Mouse (Mus musculus) brown adipose tissue, adult 24 weeks (tissue): ENCODE data around the gene Carmil1. TPM values are rescaled to one million over a fixed set of nuclear protein-coding genes. Genes with fewer than 3 reads are reported as not detected.

Source experiments
- H3K27ac ChIP-seq: fragments of 200-500 bp; replicated peaks from 2 replicates; pipeline ENCODE4 v1.5.1; 2012; ENCODE audit warnings: low read depth, mild to moderate bottlenecking, low read length
- H3K4me1 ChIP-seq: fragments of 200-500 bp; 2 replicates; pipeline ENCODE4 v1.6.1; 2012; ENCODE audit warnings: low read length, mixed read lengths; ENCODE audit not compliant: control insufficient read depth, insufficient read depth, insufficient read length
- H3K4me3 ChIP-seq: fragments of 200-500 bp; 2 replicates; pipeline ENCODE4 v1.5.1; 2012; ENCODE audit warnings: low read depth, mild to moderate bottlenecking, low read length, moderate library complexity; ENCODE audit not compliant: insufficient read depth
- polyA plus RNA-seq: library from polyadenylated mRNA; stranded (reverse); fragments of >200 nt; gene quantifications from 2 replicates; pipeline ENCODE4 v1.2.4, GENCODE M21; 2012; ENCODE audit not compliant: missing spikeins, insufficient read depth, insufficient read length

The Carmil1 gene
- polyA plus RNA-seq, 1 experiment = 4.8 TPM

DNA sequence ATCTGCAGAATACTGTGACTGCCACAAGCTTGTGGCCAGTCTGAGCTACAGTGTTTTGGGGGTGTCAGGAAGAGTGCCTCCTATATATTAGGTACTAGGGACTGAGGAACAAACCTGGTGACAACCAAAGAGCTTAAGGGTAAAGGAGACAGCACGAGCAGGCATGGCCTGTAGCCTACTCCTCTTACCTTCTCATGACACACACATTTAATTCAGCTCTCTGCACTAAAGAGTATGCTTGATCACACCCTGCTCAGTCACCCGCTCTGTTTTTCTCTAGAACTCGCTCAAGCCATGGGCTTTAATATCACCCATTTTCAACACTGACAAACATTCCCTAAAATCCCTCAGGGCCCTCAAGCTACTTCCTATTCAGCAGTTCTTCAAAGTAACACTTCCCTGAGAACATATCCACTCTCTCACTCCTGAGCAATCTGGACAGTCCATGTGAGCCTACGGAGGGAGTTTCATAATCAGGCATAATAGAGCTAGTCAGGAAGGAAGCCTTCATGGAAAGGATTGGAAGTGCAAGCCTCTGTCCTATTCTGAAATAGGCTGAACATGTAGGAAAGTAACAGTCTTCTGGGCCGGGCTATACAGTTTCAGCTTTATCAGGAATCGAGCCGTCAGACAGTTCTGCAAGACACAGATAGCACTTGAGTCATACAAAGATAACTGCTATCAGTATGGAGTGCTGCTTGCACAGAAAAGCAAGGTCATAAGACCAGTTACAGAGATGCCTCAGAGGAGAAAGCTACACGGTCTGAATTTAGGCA lies 121.2 kb downstream of the Carmil1 start:
- H3K27ac ChIP-seq = no peak overlapping the region
- H3K4me1 ChIP-seq = no peaks in the 10 kb centered on the region; the same call in 1 of the 2 replicates
- no peak overlapping the region for H3K4me3 ChIP-seq

DNA sequence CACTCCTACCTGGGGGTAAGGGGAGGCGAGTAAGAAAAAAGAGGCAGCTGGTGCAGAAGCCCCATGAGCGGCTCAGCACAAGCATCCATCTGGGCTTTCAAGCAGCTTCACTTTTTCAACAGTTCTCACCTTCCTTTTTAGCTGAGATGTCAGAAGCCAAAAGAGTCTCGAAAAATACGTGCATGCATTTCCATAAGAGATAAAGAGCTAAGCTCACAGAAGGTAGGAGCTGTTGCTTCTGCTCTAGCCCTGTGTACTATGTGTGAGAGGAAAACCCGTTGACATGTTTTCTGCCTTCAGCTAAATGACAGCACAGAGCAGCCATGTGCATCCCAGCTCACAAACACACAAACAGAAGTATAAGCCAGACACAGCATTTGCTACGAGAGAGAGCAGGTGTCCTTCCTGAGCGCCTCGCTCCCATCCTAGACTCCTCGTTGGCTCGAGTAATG lies 123.0 kb downstream of the Carmil1 start:
- Histone ChIP-seq H3K4me1 (no peaks in the 10 kb centered on the region; the same call in 1 of the 2 replicates), H3K4me3 (no peak overlapping the region), H3K27ac (no peak overlapping the region)

DNA sequence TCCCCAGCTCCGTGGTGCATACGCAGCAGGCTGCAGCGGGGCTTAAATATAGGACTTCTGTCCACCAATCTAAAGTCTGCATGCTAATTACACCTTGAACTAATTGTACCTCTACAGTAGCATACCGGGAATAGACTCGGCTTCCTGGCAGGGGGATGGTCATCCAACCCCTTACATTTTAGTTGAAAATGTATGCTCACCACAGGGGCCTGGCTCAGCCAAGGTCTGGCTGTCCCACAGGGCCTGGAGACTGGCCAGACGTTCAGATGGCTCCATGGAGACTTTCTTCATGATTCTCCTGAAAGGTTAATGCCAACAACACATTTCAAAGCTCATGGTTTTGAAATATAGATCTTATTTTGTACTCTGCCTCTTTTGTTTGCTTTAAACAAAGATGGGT lies 125.4 kb downstream of the Carmil1 start:
- H3K27ac ChIP-seq = no peak overlapping the region
- no peaks in the 10 kb centered on the region; the same call in 1 of the 2 replicates for H3K4me1 ChIP-seq
- no peak overlapping the region for H3K4me3 ChIP-seq

DNA sequence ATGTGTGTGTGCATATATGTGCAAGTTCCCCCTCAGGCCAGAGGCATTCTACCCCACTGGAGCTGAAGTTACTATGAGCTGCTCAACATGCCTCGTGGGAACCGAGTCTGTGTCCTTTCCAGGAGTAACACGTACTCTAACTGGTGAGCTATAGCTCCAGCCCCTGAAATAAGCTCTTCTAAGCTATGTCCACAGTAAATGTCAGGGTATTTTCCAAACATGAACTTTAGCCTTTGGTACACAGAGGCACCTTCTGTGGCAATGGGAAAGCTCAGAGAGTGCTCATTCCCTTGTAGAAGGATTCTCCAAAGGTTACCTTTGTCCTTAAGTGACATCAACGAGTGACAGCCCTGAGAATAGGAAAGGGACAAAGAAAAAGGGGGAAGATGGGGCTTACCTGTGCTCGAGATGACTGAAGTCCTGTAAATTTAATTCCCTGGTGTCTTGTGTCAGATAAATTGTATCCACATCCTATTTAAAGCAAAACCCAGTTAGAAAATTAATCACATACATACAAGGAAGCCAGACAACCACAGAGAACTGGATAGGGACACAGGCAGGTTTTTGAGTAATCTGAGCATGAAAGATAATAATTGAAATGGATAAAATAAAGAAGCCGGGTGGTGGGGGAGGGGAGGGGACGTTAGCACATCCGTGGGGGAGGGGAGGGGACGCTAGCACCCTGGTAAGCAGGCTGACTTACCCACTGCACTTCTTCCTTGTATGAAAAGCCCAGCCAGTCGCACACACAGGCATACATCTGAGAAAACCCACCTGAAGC lies 126.1 kb downstream of the Carmil1 start:
- no peak overlapping the region for H3K27ac ChIP-seq
- no peak overlapping the region for H3K4me3 ChIP-seq
- H3K4me1 ChIP-seq = no peaks in the 10 kb centered on the region; the same call in 1 of the 2 replicates

DNA sequence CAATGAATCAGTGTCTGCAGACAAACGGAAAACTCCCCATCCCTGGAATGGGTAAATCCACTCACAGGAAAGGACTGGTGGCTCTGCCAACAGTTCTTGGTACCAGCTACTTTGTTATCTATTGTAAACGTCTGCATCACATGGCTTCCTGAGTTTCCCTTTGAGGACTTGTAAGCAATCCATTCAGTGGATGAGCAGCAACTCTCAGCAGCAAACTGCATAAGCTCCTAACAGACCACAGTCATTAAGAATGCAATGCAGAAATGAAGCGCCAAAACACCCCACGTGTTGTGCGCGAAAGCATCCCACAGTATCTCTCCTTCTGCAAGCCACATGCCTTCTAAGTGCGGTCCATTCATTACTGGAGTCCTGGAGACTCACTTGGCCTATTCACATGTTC lies 128.0 kb downstream of the Carmil1 start:
- Histone ChIP-seq H3K4me1 (no peaks in the 10 kb centered on the region; the same call in 1 of the 2 replicates), H3K27ac (no peak overlapping the region), H3K4me3 (no peak overlapping the region)

DNA sequence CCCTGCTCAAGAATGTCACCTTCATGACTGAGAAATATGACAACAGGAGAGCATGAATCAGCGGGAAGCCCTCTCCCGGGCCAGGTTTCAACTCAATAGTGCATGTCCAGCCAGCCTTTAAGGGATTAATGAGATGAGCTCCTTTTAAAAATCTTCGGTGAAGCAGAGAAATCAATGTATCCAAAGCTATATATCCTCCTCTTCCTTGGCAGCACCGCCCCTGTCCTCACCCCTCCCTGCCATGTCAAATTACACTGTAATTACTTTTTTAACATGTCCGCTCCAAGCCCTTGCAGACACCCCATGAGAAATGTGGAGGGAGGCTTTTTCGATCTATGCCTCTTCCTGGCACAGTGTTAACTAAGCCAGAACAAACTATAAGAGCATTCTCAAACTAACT lies 129.3 kb downstream of the Carmil1 start:
- no peak overlapping the region for H3K4me3 ChIP-seq
- no peaks in the 10 kb centered on the region; the same call in 1 of the 2 replicates for H3K4me1 ChIP-seq
- no peak overlapping the region for H3K27ac ChIP-seq

DNA sequence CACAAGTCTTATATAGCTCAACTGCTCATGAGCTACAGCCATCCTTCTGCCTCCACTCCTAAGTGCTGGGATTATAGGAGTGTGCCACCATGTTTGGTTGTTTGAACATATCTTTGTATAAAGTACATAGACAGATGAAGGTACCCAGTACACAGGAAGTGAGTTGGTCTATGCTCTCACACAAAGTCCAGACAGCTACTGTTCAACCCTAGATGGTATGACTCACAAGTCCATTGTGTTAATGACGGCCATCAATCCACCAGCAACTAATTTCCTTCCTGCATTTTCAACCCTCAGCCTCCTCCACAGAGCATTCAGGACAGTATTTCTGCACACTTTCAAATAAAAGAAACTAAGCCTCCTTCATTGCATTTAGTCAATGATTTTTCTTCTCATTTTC lies 132.0 kb downstream of the Carmil1 start:
- Histone ChIP-seq H3K4me1 (no peaks in the 10 kb centered on the region), H3K27ac (no peak overlapping the region), H3K4me3 (no peak overlapping the region)

DNA sequence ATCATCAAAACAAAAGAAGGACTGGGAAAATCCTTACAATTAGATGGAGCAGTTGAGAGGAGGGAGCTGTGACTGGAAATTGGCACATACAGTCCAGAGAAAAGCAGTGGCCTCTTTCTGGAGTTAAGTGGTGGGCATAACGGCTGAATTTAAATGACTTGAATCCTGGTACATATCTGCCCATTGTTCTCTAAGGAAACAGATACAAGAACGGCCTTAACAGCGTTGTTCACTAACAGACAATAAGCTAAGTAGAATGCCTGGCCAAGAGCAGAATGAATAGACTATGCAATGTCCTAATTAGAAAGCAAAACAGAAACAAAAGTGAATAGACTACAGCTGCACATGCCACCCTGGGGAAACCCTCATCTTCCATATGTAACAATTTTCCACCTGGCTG lies 133.6 kb downstream of the Carmil1 start:
- no peaks in the 10 kb centered on the region for H3K4me1 ChIP-seq
- no peak overlapping the region for H3K27ac ChIP-seq

DNA sequence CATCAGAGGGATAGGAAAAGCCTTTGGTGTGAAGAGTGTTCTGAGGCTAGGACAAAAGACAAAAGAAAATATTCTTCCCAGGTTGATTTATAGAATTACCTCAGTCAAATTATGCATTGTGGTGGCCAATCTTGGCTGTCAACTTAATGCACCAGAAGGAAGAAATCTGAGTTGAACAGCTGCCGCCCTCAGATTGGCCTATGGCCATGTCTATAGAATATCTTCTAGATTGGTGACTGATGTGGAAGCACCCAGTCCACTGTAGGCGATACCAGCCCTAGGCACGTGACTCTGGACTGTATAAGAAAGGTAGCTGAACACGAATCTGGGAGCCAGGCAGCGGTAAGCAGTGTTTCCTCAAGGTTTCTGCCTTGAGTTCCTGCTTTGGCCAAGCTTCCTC lies 134.1 kb downstream of the Carmil1 start:
- Histone ChIP-seq H3K4me3 (no peak overlapping the region), H3K4me1 (no peaks in the 10 kb centered on the region), H3K27ac (no peak overlapping the region)

More for the DNA sequence above, 133.6 kb downstream of the Carmil1 start:
- no peak overlapping the region for H3K4me3 ChIP-seq

DNA sequence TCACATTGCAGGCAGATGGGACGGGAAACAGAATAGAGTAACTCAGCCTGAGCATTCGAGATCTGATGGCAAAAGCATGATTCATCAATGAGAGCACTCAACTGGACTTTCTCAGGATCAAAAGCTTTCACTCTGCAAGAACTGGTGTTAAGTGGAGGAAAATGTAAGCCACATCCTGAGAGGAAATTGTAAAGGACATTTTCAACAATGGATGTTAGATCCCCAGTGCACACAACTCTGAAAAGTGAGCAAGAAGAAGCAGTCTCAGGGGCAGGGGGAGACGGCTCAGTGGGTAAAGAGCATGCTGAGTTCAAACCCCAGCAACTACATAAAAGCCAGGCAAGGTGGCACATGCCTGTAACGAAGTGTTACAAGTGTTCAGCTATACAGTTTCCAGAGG lies 135.7 kb downstream of the Carmil1 start:
- H3K27ac ChIP-seq = no peak overlapping the region
- no peak overlapping the region for H3K4me3 ChIP-seq

DNA sequence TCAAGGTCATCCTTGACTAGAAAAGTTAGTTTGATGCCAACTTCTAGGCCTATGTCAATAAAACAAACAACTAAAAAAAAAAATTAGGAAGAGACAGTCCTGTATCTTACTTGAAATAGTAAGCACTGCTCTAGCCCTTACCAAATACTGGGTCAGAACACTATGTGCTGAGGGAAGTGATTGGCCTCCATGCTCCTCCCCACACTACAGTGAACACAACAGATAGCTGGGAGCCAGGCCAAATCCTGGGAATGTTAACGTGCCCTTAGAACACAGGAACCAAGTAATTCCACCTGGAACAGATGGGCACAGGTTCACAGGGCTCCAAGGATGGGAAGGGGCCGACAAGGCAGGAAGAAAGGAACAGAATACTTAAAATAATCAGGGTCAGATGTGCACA lies 136.5 kb downstream of the Carmil1 start:
- Histone ChIP-seq H3K4me1 (no peaks in the 10 kb centered on the region), H3K27ac (no peak overlapping the region), H3K4me3 (no peak overlapping the region)

More for the DNA sequence above, 135.7 kb downstream of the Carmil1 start:
- no peaks in the 10 kb centered on the region for H3K4me1 ChIP-seq

DNA sequence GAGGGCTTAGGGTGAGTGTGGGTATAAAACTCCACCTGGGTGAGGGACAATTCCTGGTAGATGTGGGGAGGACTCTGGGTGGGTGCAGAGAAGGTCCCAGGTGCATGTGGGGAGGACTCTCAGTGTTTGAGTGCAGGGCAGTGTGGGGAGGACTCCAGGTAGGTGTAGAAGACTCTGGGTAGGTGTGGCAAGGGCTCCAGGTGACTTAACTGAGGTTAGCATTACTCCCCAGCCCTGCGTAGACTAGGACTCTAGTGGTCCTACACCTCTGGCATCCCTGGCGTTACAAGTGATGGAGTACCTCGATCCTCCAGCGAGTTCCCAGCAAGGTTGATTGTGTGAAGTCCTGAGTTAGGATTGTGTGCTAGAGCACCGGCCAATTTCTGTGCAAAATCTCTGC lies 143.8 kb downstream of the Carmil1 start:
- Histone ChIP-seq H3K4me1 (no peaks in the 10 kb centered on the region), H3K4me3 (no peak overlapping the region), H3K27ac (no peak overlapping the region)

DNA sequence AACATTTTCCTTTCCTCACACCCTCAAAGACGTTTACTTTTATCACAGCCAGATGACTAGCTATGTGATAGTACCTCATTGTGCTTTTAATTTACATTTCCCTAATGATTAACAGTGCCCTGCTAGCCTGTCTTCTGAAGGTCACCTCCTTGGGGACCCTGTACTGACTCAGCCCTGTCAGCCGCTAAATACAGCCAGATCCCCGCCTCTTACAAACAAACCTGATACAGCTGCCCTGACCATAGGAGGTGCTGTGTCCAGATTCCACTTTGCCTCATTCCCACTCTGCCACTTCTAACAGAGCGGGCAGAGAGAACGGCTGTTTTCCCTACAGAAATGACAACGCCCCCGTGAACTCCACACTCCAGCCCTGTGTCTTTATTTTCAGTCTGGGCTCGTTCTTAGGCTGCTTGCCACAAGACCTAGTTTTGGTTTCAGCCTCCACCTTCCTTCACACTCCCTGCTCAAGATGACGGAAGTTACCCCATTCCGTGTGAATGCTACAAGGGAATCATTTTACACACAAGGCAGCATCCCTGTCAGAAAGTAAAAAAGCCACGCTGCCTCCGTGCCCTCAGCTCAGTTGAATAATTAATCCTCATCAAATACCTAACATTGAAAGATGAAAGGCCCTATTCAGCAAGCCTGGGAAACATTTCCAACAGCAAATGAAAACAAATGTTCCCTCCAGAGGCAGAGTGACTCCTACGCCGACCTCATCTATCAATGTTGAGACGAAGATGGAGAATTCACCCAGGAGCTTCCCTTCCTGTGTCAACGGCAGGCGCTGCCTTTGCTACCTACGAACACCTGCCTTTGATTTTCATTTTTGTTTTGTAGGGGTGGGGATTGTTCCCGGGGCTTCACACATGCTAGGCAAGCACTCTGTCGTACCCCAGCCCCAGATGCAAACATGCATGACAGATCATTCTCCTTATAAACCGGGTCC lies 145.0 kb downstream of the Carmil1 start:
- Histone ChIP-seq H3K27ac (no peak overlapping the region), H3K4me3 (no peak overlapping the region), H3K4me1 (no peaks in the 10 kb centered on the region)

DNA sequence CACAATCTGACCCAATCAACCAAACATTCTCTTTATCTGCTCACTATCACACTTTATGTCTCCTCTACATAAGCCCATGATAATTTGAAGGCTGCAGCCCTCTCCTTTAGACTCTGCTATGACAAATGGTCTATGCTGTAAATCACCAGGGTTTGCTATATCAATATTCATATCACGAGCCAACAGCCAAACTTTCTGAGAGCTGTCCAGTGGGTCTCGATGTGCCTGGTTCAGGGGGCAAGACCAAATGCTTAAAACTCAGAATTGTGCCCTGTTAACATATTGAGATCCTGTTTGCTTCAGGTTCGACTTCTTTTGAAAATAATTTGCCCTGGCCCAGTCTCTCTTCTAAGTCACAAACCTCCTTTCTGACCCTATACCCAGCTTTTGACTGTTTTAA lies 147.7 kb downstream of the Carmil1 start:
- Histone ChIP-seq H3K4me1 (no peaks in the 10 kb centered on the region), H3K27ac (no peak overlapping the region), H3K4me3 (no peak overlapping the region)

DNA sequence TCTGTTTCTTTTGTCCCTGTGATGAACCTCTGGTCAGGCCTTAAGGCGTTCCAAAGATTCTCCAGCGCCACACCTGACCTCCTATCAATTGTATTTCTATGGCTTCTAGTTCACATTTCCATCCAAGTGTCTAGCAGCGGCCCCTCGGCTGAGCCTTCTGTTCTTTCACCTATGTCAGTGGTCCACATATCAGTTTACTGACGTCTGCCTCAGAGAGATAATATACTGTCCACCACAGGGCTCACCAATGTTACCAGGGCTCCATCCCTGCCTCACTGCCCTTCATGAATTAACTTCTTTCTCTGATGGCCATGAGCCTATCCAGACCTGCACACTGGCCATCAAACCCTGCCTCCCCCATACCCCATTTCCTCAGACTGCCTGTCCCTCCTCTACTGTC lies 149.3 kb downstream of the Carmil1 start:
- no peaks in the 10 kb centered on the region for H3K4me1 ChIP-seq
- H3K27ac ChIP-seq = no peak overlapping the region
- no peak overlapping the region for H3K4me3 ChIP-seq
